Mouse (Mus musculus) B cell, adult (primary cell): Measurements from ENCODE around the gene Zfyve1. TPM values are rescaled to one million over a fixed set of nuclear protein-coding genes. Genes with fewer than 3 reads are reported as not detected.

Experiments used
- total RNA-seq: library from RNA; stranded (reverse); gene quantifications from 4 replicates; pipeline ENCODE4 v1.2.4, GENCODE M21; 2023; ENCODE audit not compliant: inconsistent age

The Zfyve1 gene
- total RNA-seq: 26.6 to 31.1 TPM (median 28.6 TPM) in 4 replicates

DNA sequence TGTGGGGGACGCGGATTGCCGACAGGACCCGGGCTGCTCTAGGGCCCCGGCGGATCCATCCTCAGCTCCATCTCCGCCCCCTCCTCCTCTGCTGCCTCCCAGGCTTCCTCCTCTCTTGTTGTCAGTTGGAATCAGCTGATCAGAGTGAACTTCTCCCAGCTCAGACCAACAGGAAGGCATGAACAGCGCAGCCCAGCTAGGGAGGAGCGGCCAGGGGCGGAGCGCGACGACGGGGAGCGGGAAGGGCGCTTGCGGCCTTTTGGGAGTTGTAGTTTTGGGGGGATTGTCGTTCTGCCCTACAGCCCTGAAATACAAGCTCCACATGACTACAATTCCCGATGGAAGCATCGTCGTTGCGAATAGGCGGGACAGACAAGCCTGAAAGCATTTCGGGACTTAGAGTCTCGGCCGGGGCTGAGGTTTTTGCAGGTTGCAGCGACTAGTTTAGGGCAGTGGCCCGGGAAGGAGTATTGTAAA, at the start of gene Zfyve1:
Gene Zfyve1, minus strand, starts transcription at position 198 of the 477 bp plus-strand sequence.

DNA sequence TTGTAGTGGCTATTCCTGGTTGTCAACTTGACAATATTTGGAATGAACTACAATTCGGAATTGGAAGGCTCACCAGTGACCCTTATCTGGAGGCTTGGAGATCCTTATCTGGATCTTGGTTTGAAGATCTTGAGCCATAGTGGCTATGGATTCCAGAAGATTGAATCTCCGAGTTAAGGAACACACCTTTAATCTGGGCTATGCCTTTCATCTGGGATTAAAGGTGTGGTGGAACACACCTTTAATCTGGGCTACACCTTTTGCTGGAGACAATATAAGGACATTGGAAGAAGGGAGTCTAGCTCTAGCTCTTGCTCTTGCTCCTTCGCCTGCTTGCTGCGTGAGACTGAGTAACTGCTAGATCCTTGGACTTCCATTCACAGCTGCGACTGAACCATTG, 33.9 kb upstream of the Zfyve1 start, which contains the start of gene Rbm25:
Gene Rbm25, plus strand, starts transcription at position 301 of the 400 bp plus-strand sequence.

DNA sequence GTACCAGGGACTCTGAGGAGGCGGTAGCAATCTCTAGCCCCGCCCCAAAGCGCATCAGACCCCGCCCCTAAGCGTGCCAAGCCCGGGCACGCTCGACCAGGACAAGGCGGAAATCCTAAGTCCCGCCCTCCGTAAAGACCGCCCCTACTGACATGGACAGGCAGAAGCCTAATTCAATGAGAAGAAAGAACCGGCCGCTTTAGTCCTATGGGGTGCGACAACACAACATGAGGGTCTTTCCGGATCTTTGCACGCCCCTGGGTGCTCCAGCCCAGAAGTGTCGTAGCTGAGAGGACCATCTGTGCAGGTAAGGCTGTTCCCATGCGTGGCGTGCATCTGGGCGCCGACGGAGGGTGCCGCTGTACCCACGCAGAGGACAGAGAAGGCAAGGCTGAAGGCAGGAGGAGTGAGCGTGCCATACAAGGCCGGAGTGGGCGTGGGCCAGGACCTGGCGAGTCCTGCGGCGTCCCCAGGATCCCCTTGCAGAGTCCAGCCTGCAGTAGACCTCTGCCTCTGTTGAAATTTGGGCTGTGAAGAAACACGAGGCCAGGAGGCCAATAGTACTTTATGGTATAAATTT, 76.6 kb downstream of the Zfyve1 start, which contains the start of gene Dcaf4:
Gene Dcaf4, plus strand, starts transcription at position 156 of the 580 bp plus-strand sequence.

Other genes starting within 250 kb of the Zfyve1 start
- gene Dpf3, start 109.5 kb downstream of the Zfyve1 start, total RNA-seq: not detected in 4 replicates
- 22.5 to 27.7 TPM (median 25.6 TPM) in 4 replicates for gene Dcaf4, start 76.8 kb downstream of the Zfyve1 start, total RNA-seq
- 265 to 319 TPM (median 299 TPM) in 4 replicates for gene Rbm25, start 34.0 kb upstream of the Zfyve1 start, total RNA-seq
- 68.0 to 79.4 TPM (median 77.7 TPM) in 4 replicates for gene Psen1, start 90.9 kb upstream of the Zfyve1 start, total RNA-seq
- gene Papln, start 166.4 kb upstream of the Zfyve1 start, total RNA-seq: 1.1 to 1.9 TPM (median 1.4 TPM) in 4 replicates